Mouse (Mus musculus): Measurements from ENCODE around the gene Tor1aip2. TPM values are rescaled to one million over a fixed set of nuclear protein-coding genes. Genes with fewer than 3 reads are reported as not detected.

Tor1aip2 gene
- total RNA-seq (2012; rRNA removed) (28.7 and 34.5 TPM in 2 replicates), total RNA-seq (2014; rRNA removed) (66.3 and 69.5 TPM in 2 replicates), polyA plus RNA-seq (2012; ENCODE audit: insufficient read length, low read depth) (62.7 and 62.8 TPM in 2 replicates)

DNA sequence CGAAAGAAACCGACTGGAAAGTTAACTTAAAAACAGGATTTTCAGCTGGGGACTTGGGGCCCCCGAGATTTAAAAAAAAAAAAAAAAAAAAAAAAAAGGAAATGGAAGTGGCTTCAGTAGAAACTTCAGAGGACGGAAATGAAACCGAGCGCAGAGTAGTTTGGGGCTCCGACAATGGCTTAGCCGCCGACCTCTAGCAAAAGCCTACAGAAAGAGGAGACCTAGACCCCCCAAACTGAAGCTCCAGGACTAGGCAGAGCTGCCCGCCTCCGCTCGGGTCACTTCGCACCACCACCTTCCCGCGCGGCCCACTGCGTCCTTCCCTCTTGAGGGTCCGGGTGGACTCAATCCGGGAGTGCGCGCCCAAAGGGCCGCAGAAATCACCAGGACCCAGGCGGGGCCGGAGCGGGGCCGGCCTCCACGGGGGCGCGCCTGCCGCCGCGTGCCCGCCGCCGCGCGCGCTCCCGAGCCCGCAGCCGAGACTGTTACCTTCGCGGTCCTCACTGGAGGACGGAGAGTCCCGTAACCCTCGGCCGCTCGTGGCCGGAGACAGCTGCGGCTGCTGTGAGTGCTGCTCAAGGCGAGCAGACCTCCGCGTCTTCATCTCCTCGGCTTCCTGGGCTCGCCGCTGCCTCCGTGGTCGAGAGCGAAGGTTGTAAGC is at the start of gene Tor1aip2:
Tor1aip2 (plus strand) TSS at position 135 of the 661 bp plus-strand sequence.
- Histone ChIP-seq H3K79me2 (replicated peaks; ENCODE audit: control insufficient read depth, extremely low read depth, insufficient read depth, poor library complexity, severe bottlenecking) (peaks cover 34% of the 10 kb centered on the region), H3K27me3 (replicated peaks) (no peaks in the 10 kb centered on the region), H3K27ac (ENCODE audit: insufficient read depth, low read depth) (peak within 1 kb of the TSS; percentile 97), H3K9me3 (replicated peaks; ENCODE audit: low read length) (no peaks in the 10 kb centered on the region), H3K36me3 (replicated peaks in 1 of 2; ENCODE audit: control insufficient read depth in 1 of 2, insufficient read depth in 1 of 2, low read length in 1 of 2) (peaks cover 20 to 33% of the 10 kb centered on the region in 2 experiments), H3K4me3 (replicated peaks in 1 of 3; ENCODE audit: low read depth in 2 of 3, low read length in 2 of 3, poor library complexity in 1 of 3) (peak within 1 kb of the TSS; percentile 77 to 90 (median 82)), H3K4me2 (ENCODE audit: insufficient read depth, low read depth, poor library complexity, severe bottlenecking) (peak within 1 kb of the TSS; percentile 85), H3K9ac (ENCODE audit: insufficient read depth, low read depth) (peak within 1 kb of the TSS; percentile 74), H3K4me1 (ENCODE audit: control insufficient read depth in 1 of 2, insufficient read depth in 2 of 2) (peaks cover 2 to 22% of the 10 kb centered on the region in 2 experiments)
- dilution Hi-C loops (cut with MboI; ENCODE audit: extremely low pct_ligation_motif_present, extremely low pct_unique_long_range_greater_than_20kb, low sequenced_read_pairs) (no loop called here), in situ Hi-C loops (cut with MboI; ENCODE audit: low pct_ligation_motif_present, low pct_unique_long_range_greater_than_20kb, low sequenced_read_pairs) (no loop called here)
- peak; percentile 79 for DNase-seq (ENCODE audit: extremely low read depth)
- no peak for TF ChIP-seq MEF2A (IDR thresholded peaks at IDR 0.05; ENCODE audit: borderline replicate concordance, low read depth, low read length)
- no peak for TF ChIP-seq KAT2A (IDR thresholded peaks at IDR 0.05; ENCODE audit: insufficient replicate concordance, low read length)
- no peak for TF ChIP-seq JUND (conservative IDR thresholded peaks at IDR 0.05; ENCODE audit: low read depth, low read length)
- TF ChIP-seq EP300 (IDR thresholded peaks at IDR 0.05; ENCODE audit: low read length) = peak; percentile 63
- TF ChIP-seq MYC (IDR thresholded peaks at IDR 0.05; ENCODE audit: low read depth, low read length) = no peak
- TF ChIP-seq PAX5 (IDR thresholded peaks at IDR 0.05; ENCODE audit: low read length) = no peak
- peak; percentile 31; the same call in 1 of the 2 replicates for TF ChIP-seq ETS1 (conservative IDR thresholded peaks at IDR 0.05; ENCODE audit: low read depth, low read length)
- no peak for TF ChIP-seq POLR2AphosphoS2 (IDR thresholded peaks at IDR 0.05; ENCODE audit: low read depth, low read length)
- TF ChIP-seq ZNF384 (IDR thresholded peaks at IDR 0.05; ENCODE audit: low read depth, low read length) = peak; percentile 99
- 0 out of 2 replicates have a peak, but pooled peaks have one; percentile 13 for TF ChIP-seq TCF12 (IDR thresholded peaks at IDR 0.05; ENCODE audit: low read depth, low read length)
- TF ChIP-seq CHD1 (IDR thresholded peaks at IDR 0.05; ENCODE audit: low read depth, low read length) = peak; percentile 74; the same call in 1 of the 2 replicates
- peak; percentile 47 for TF ChIP-seq MAX (IDR thresholded peaks at IDR 0.05; ENCODE audit: low read length)
- no peak for TF ChIP-seq USF1 (IDR thresholded peaks at IDR 0.05; ENCODE audit: low read depth, low read length)
- peak; percentile 32; the same call in 1 of the 2 replicates for TF ChIP-seq SIN3A (IDR thresholded peaks at IDR 0.05; ENCODE audit: low read length)
- no peak for TF ChIP-seq RCOR1 (conservative IDR thresholded peaks at IDR 0.05; ENCODE audit: low read depth, low read length)
- peak; percentile 55; the same call in 1 of the 2 replicates for TF ChIP-seq TBP (conservative IDR thresholded peaks at IDR 0.05; ENCODE audit: low read depth, low read length)
- peak; percentile 76 for TF ChIP-seq IRF4 (IDR thresholded peaks at IDR 0.05; ENCODE audit: low read depth, low read length)
- TF ChIP-seq E2F4 (IDR thresholded peaks at IDR 0.05; ENCODE audit: insufficient replicate concordance, low read depth, low read length) = 0 out of 2 replicates have a peak, but pooled peaks have one; percentile 65
- TF ChIP-seq BHLHE40 (IDR thresholded peaks at IDR 0.05; ENCODE audit: low read depth, low read length) = no peak
- peak; percentile 22; the same call in 1 of the 2 replicates for TF ChIP-seq HCFC1 (IDR thresholded peaks at IDR 0.05; ENCODE audit: low read depth, low read length)
- peak; percentile 80 for TF ChIP-seq ZMIZ1 (IDR thresholded peaks at IDR 0.05; ENCODE audit: low read depth, low read length)
- no peak for TF ChIP-seq MXI1 (IDR thresholded peaks at IDR 0.05; ENCODE audit: low read depth, low read length)
- TF ChIP-seq POLR2A (IDR thresholded peaks at IDR 0.05; ENCODE audit: low read depth, low read length) = peak; percentile 79
- TF ChIP-seq NELFE (IDR thresholded peaks at IDR 0.05; ENCODE audit: low read depth, low read length) = peak; percentile 85
- TF ChIP-seq MAZ (IDR thresholded peaks at IDR 0.05; ENCODE audit: low read depth, low read length) = no peak
